Mouse (Mus musculus) embryo, embryonic 9.5 days (tissue): ENCODE results near the gene Stk38.
A peak's percentile ranks its signal among the peaks of the same experiment; 100 is the strongest.
"Not testable (repeated sequence)": the region's sequence is repeated elsewhere in the genome, so short reads cannot be mapped to it uniquely, and the experiment has no call there.

Experiments used
- DNase-seq: peaks from one replicate; pipeline ENCODE4 v3.0.0-alpha.2; 2017; ENCODE audit errors: extremely low spot score

Stk38 gene

GRCm38 (mm10) chr17:29008326-29008650 is 493 bp upstream of the Stk38 start:
- peak; percentile 42 for DNase-seq

DNA sequence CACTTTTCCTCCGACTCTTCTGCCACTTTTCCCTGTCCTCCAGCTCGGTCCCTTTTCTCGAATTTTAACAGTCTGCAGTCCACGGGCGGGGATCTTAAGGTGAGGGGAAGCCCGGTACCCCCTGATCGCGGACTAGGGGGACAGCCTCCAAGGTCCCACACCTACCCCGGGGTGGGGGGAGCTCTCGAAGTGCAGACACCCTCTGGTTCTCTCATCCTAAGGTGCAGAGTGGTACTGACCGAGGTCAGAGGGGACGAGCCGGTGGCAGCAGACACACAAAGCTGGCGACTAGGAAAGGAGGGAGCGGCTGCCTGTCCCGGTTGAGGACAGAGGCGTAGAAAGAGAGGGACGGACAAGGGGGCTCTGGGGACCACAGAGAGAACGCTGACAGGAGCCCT is 553 bp downstream of the Stk38 start:
- no peak for DNase-seq

DNA sequence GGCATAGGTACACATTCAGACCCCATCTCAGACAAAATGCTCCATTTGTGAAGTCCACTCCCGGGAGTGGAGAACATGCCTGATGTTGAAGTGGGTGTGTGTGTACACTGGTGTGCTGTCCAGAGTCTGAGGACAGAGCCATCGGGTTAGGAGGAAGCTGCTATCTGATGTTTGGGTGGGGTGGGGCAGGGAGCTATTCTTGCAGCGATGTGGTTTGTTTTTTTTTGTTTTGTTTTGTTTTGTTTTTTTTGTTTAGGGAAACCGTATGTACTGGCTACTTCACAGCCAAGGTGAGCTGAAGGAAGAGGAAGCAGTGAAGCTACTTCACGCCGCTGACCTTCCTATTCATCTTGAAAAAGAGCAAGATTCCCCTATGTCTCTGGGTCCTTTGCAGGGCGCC is 983 bp downstream of the Stk38 start:
- DNase-seq = no peak

DNA sequence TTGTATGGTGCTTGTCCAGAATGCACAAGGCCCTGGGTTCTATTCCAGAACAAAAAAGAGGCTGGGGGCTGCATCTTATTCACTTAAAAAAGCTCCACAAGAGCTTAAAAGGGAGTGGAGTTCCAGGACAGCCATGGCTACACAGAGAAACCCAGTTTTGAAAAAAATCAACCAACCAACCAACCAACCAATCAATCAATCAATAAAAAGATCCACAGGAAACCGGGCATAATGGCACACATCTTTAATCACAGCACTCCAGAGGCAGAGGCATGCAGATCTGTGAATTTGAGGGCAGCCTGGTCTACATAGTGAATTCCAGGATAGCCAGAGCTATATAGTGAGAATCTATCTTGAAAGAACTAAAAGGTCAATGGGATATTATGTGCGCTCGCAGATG is 2.8 kb downstream of the Stk38 start:
- no peak for DNase-seq

GRCm38 (mm10) chr17:29003740-29004139 is 4.1 kb downstream of the Stk38 start:
- DNase-seq = no peak

DNA sequence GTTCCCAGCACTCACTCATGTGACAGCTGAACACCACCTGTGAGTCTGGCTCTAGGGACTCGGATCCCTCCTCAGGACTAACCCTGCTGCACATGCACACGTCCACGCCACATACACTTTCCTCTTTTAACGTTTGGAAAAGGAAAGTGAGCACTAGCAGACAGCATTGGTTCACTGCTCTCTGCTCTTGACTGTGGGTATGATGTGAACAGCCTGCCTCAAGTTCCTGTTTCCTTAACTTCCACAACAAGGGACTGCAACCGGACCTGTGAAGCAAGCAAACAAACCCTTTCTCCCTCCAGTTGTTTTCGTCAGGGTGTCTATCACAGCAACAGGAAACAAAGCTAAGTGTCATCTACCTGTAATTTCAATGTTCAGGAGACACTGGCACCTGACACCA is 7.3 kb downstream of the Stk38 start:
- no peak for DNase-seq

DNA sequence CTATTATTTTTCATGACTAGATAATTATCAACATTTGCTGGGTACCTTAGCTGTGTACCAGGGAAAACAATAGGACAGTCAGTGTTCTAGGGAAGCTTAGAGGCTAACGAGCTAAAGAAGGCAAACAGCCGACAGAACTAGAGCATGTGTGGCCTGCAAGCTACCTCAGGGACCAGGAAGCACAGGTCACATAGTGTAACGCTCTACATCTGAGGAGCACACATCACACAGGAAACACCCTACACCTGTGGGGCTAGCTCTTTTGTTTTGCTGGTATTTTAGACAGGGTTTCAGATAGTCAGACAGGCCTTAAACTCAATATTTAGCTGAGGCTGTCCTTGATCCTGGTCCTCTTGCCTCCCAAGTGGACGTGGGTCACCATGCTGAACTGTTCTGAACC is 13.2 kb downstream of the Stk38 start:
- DNase-seq = no peak

- DNase-seq = not testable (repeated sequence)
Measured at GRCm38 (mm10) chr17:28993004-28993403, 14.8 kb downstream of the Stk38 start.

DNA sequence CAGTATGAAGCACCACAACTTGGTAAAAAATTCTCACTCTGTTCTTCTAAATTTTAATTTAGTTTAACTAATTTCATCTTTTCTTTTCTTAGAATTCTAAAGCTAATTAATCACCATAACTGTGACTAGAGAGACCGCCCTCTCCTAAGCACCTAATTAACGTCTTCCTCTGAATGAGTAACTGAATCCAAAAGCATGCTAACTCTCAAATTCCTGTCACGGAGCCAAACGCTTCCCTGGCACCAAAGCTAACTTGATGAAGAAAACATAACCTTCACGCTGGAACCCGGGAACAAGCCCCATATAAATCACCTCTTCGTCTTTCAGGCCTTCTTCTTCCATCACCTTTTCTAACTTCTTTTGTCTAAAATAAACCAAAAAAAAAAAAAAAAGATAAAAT is 15.7 kb downstream of the Stk38 start:
- DNase-seq = no peak

GRCm38 (mm10) chr17:28991286-28991685 is 16.5 kb downstream of the Stk38 start:
- DNase-seq = no peak

- no peak for DNase-seq
Measured at GRCm38 (mm10) chr17:28990060-28990459, 17.7 kb downstream of the Stk38 start.

- DNase-seq = no peak
Measured at GRCm38 (mm10) chr17:28988996-28989395, 18.8 kb downstream of the Stk38 start.

DNA sequence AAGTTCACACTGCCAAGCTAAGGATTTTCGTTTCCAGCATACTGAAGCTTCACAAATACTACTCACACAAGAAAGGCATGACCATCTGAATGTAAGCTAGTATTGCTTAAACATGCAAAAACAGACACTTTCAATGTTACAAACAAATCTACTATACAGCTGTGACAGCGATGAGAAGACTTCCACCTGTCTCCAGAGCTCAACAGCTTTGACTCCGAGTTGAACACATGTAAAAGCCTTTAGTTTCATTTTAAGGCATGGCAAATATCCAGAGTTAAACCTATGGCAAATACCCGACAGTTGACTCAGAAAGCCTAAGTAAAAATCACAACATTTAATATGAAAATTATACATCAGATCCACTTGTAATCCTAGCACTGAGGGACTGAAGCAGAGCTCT is 19.5 kb downstream of the Stk38 start:
- no peak for DNase-seq

DNA sequence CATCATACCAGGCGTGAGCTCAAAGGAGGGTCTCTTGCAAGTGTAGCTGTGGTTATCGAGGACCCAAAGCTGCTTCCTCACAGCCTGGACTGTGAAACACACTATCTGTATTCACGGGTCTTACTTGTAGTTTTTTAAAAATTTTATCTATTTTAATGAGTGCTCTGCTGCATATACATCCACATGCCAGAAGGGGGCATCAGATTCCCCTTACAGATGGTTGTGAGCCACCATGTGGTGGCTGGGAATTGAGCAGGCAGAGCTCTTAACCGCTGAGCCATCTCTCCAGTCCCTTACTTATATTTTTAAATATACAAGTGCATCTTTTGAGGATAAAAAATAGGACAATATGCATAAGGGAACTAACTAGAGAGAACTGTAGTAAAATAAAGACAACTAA is 20.1 kb downstream of the Stk38 start:
- peak; percentile 31 for DNase-seq

DNA sequence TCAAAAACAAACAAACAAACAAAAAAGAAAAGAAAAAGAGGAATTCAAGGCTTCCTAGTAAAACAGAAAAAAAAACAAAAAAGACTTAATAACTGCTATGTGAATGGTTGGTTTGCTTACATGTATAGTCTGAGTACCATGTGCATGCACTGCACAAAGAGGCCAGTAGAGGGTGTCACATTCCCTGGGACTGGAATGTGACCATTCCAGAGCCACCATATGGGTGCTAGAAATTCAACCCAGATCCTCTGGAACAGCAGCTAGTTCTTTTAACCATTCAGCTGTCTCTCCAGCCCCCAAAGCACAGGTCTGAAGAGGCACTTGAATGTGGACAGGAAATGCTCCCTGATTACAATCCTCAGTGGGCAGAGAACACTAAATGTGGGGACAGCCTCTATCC is 21.0 kb downstream of the Stk38 start:
- DNase-seq = no peak

DNA sequence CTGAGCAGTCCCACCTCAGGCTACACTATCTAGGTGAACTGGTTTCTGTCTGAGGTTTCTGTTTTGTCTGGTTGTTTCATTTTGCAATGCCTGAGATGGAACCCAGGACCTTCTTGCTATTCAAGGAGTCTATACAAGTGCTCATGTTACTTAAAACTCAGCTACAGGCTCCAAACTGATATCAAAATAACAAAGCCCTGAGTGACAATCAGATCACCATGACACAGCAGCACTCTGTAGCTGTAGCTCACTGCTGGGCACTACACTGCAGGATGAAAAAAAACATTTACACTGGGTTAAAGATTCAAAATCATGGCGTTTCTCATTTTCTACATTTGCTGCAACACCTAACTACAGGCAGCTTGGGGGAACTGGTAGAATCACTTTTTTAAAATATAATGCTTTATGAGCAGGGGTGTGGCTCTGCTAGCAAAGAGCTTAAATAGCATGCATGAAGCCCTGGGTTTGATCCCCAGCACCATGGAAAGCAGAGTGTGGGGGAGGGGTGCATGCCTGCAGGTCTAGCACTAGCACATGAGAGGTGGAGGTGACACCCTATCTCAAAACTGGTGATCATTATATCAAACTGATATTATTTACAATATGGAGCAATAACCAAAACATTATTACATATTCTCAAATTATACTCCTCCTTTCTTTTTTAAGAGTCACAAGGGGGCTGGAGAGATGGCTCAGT is 22.9 kb downstream of the Stk38 start:
- no peak for DNase-seq

- DNase-seq = no peak
Measured at GRCm38 (mm10) chr17:28982591-28982990, 25.2 kb downstream of the Stk38 start.

GRCm38 (mm10) chr17:28981081-28981480 is 26.7 kb downstream of the Stk38 start:
- no peak for DNase-seq

DNA sequence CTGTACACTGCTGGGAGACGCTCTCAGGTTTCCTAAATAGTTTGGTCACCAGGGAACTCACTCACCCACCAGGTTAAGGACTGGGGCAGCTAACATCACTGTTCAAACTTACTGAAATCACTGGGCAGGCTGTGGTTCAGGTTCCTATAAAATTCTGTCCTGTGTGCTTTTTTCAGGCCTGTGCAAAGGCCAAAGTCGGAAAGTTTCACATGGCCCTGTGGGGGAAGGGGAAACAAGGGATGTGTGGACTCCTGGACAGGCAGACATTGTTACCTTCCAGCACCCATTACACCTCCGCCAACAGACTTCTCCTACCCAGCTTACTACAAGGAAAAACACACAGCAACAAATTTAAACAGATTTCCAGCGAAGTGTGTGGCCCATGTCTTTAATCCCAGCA is 28.7 kb downstream of the Stk38 start:
- DNase-seq = no peak

- DNase-seq = no peak
Measured at GRCm38 (mm10) chr17:28970122-28970521, 37.7 kb downstream of the Stk38 start.

DNA sequence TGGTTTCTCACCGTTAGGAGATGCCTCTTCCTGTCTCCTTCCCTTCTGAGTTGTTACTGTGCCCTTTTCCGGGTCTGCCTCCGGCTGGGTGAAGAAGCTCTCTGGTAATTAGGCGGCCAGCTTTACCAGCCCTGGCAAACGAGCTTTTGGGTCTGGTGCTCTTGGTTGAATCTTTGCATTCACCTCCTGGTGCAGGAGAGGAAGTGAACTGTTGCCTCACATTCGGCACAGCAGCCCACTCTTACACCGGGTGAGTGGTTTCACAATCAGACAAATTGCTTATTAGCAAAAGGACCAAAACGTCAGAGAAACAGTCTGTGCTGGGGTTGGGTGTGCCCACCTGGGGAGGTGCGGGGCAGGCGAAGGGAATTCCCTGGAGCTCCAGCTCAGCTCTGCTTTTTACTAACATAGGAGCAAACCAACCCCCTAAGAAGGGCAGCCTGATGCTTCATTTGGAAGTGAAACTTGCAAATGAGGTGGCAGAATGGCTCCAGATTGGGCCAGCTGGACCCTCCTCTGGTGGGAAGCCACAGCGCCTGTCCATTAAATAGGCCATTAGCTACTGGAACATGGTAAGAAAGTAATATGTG is 40.7 kb downstream of the Stk38 start:
- no peak for DNase-seq

DNA sequence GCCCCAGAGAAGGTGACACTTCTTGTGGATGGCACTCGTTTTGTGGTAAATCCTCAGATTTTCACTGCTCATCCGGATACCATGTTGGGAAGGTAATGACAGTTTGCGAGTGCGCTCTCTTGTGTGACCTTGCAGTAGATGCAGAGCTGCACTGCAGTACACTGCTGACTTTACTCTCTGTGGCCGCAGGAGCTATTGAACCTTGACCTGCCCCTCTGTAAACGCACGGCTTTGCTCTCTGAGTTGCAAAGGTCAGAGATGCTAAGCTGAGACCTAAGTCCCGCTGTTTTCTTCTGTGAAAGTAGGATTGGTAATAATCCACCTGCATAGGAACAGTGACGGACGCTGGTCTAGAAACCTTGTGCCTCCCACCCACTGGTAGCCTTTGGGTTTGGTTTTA is 46.2 kb downstream of the Stk38 start:
- DNase-seq = no peak

DNA sequence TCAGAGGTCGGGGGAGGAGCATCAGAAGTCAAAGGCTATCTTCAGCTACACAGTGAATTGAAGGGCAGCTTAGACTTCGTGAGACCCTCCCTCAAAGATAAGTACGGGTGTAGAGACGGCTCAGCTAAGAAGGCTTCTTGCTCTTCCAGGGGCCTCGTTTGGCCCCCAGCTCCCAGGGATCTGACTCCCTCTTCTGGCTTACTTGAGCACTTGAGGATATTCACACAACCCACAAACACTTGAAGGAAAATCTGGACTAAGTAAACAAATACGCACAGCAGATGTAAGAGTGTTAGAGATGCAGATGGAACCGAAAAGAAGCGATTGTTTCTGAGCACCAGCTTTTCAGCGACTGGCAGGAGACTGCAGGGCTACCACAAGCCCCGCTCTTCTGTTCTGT is 47.2 kb downstream of the Stk38 start:
- no peak for DNase-seq

GRCm38 (mm10) chr17:28954416-28954815 is 53.4 kb downstream of the Stk38 start:
- DNase-seq = no peak
